Mouse (Mus musculus) spleen, postnatal 14 days (tissue): Measurements from ENCODE around the gene Wdr4.

Experiments used
- DNase-seq, 2 experiments: peaks; one replicate each; pipeline ENCODE4 v3.0.0; 2021 to 2022; ENCODE audit warnings: low spot score in 2 of 2

The Wdr4 gene

DNA sequence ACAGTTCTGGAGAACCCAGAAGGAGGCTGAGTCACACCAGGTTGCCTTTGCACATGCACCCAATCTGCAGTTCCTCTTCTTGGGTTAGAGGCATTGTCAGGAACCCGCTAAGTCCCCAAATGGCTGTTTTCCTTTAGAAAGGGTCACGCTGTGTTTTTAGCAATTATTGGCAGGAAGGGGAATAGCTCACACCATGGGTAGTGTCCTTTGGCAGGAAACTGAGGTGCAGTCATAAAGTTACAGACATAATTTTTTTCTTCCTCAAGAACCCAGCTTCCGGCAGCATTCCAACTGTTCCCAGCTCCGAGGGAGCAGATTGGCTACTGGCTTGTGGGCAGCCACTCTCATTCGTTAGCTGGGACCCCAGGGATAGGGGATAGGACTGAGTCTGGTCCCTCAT is 72.0 kb downstream of the Wdr4 start:
- DNase-seq = no peak

DNA sequence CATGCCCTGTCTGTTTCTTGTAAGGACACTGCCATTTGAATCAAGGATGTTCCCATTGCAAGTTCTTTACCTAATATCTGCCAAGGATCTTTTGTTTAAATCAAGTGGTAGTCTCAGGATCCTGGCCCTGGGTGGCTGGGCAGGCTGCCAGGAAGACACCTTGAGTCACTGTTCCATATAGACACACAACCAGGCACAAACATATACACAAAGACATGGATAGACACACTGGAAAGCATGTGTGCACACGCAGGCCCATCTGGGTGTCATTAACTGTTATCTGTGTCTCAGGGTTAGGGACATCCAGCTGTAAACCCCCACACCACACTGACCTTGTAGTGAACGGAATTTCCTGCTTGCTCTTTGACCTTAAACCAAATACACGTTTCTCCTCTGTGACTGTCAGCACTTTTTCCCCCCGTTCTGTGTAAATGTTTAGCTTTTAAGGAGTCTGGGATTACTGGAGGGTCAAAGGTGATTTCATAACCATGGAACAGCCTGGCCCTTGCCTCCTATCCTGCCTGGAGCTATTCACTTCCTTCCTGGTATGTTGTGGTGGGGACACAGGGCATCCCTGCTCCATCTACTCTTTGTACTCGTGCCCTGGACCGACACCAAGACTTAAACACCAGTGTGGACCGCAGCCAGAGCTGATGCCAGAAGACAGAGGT is 74.6 kb downstream of the Wdr4 start:
- no peak for DNase-seq
